Mouse (Mus musculus): ENCODE results near the gene Abcc8.

The Abcc8 gene

GRCm38 (mm10) chr7:46179431-46180275 is at the start of gene Abcc8:
Abcc8 (minus strand) TSS chr7:46180033.
- TF ChIP-seq GATA4 (IDR thresholded peaks at IDR 0.05; ENCODE audit: insufficient replicate concordance, low read length), result no peak

- no peak for TF ChIP-seq GATA4 (IDR thresholded peaks at IDR 0.05; ENCODE audit: insufficient replicate concordance, low read length)
Measured at GRCm38 (mm10) chr7:46226936-46227335, 47.1 kb upstream of the Abcc8 start.

- TF ChIP-seq GATA4 (IDR thresholded peaks at IDR 0.05; ENCODE audit: insufficient replicate concordance, low read length), result no peak
Measured at GRCm38 (mm10) chr7:46226253-46226652, 46.4 kb upstream of the Abcc8 start.

DNA sequence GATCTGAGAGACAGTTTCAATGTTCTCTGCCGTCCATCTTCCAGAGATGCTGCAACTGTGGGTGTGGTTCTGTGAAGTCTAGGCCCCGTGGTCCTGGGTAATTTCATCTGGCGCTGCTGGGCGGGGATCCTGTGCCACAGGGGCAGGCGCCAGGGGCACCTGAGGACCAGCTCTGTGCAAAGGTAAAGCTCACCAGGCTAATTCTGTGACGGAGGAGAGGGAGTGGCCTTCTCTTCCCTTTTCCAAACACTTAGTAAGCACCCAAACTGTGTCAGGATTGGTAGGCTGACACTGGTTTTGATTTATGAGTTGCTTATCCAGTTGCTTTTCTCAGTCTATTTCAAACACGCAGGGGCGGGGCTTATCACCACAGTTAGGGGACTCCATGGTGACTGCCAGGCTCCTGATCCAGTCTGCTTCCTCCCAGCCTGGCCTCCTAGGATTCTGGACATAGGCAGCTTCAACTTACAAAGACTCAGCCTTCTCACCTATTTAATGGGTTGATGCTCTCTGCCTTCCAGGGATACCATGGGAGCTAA is 40.8 kb upstream of the Abcc8 start:
- no peak for TF ChIP-seq GATA4 (IDR thresholded peaks at IDR 0.05; ENCODE audit: insufficient replicate concordance, low read length)

- no peak for TF ChIP-seq GATA4 (IDR thresholded peaks at IDR 0.05; ENCODE audit: insufficient replicate concordance, low read length)
Measured at GRCm38 (mm10) chr7:46218415-46218814, 38.6 kb upstream of the Abcc8 start.

- TF ChIP-seq GATA4 (IDR thresholded peaks at IDR 0.05; ENCODE audit: insufficient replicate concordance, low read length), result no peak
Measured at GRCm38 (mm10) chr7:46216481-46216880, 36.6 kb upstream of the Abcc8 start.

- TF ChIP-seq GATA4 (IDR thresholded peaks at IDR 0.05; ENCODE audit: insufficient replicate concordance, low read length), result no peak
Measured at GRCm38 (mm10) chr7:46210276-46210675, 30.4 kb upstream of the Abcc8 start.

- no peak for TF ChIP-seq GATA4 (IDR thresholded peaks at IDR 0.05; ENCODE audit: insufficient replicate concordance, low read length)
Measured at GRCm38 (mm10) chr7:46208131-46208530, 28.3 kb upstream of the Abcc8 start.

- no peak for TF ChIP-seq GATA4 (IDR thresholded peaks at IDR 0.05; ENCODE audit: insufficient replicate concordance, low read length)
Measured at GRCm38 (mm10) chr7:46204775-46205174, 24.9 kb upstream of the Abcc8 start.

GRCm38 (mm10) chr7:46204046-46204471 is 24.2 kb upstream of the Abcc8 start:
- no peak for TF ChIP-seq GATA4 (IDR thresholded peaks at IDR 0.05; ENCODE audit: insufficient replicate concordance, low read length)

DNA sequence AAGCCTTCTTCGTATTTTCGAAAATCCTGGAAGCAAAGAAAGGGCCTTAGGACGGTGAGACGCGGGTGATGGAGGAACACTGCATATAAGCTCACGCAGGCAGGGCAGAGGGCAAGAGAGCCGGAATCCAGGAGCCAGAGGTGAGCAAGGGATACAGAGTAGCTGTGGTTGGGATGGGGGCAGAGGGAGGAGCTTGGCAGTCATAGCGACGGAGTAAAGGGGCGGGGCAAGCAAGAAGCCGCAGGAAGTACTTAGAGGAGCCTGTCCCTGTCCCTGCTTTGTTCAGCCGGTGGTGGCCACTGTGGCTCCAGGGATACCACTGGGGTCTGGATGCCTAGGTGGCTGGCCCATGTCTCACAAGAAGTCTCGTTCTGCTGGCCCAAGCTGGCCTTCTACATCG is 21.8 kb upstream of the Abcc8 start:
- TF ChIP-seq GATA4 (IDR thresholded peaks at IDR 0.05; ENCODE audit: insufficient replicate concordance, low read length), result no peak

- TF ChIP-seq GATA4 (IDR thresholded peaks at IDR 0.05; ENCODE audit: insufficient replicate concordance, low read length), result no peak
Measured at GRCm38 (mm10) chr7:46200021-46200420, 20.2 kb upstream of the Abcc8 start.

GRCm38 (mm10) chr7:46195356-46195755 is 15.5 kb upstream of the Abcc8 start:
- TF ChIP-seq GATA4 (IDR thresholded peaks at IDR 0.05; ENCODE audit: insufficient replicate concordance, low read length), result no peak

DNA sequence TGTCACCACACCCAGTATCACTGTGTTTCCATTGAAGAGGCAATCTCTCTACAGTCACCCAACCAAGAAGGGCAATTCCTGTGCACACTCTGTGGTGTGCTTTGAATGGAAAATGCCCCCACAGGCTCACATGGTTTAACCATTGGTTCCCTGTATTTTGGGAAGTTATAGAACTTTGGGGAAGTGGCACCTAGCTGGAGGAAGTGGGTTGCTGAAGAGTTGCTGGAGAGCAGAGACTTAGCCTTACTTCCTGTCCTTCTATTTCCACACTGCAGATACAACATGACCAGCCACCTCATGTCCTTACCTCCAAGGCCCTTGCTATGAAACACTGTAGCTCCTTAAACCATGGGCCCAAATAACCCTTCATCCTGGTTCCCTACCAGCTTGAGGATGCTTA is 4.4 kb upstream of the Abcc8 start:
- TF ChIP-seq GATA4 (IDR thresholded peaks at IDR 0.05; ENCODE audit: insufficient replicate concordance, low read length), result no peak

GRCm38 (mm10) chr7:46181590-46181989 is 1.8 kb upstream of the Abcc8 start:
- no peak for TF ChIP-seq GATA4 (IDR thresholded peaks at IDR 0.05; ENCODE audit: insufficient replicate concordance, low read length)

- no peak for TF ChIP-seq GATA4 (IDR thresholded peaks at IDR 0.05; ENCODE audit: insufficient replicate concordance, low read length)
Measured at GRCm38 (mm10) chr7:46168402-46168801, 11.4 kb downstream of the Abcc8 start.

- TF ChIP-seq GATA4 (IDR thresholded peaks at IDR 0.05; ENCODE audit: insufficient replicate concordance, low read length), result no peak
Measured at GRCm38 (mm10) chr7:46167901-46168300, 11.9 kb downstream of the Abcc8 start.
